In genomic region chrX:153723110-153723916, GRCm38 (mm10) we compare ENCODE assay signal across 8 mouse cellular contexts. TPM values are rescaled to one million over a fixed set of nuclear protein-coding genes. Genes with fewer than 3 reads are reported as not detected.
DNase-seq lines count a peak whose midpoint lies in the region; ATAC-seq and TF ChIP-seq lines count a peak whose summit lies in the region.

Gene Nbdy, plus strand, starts transcription at chrX:153723590.

- H3K4me1 ChIP-seq in forebrain, embryonic 11.5 days (replicated peaks; ENCODE audit: control insufficient read depth, insufficient read depth, low read length) = no peaks in the 10 kb centered on the region
- no peaks in the 10 kb centered on the region for H3K4me1 ChIP-seq in heart, embryonic 14.5 days (ENCODE audit: control insufficient read depth in 2 of 2, insufficient read depth in 2 of 2, low read length in 2 of 2)
- no peaks in the 10 kb centered on the region for H3K4me1 ChIP-seq in liver, adult 2 months (ENCODE audit: control insufficient read depth, insufficient read depth, low read length)

- no peak for TF ChIP-seq POLR2A in liver, adult 2 months (IDR thresholded peaks at IDR 0.05; ENCODE audit: extremely low read depth, insufficient read depth, low read length)

- H3K27ac ChIP-seq in forebrain, embryonic 11.5 days (ENCODE audit: low read depth, low read length) = peak within 1 kb of the TSS; percentile 62; the same call in 1 of the 2 replicates
- peak within 1 kb of the TSS; percentile 71 to 87 for H3K27ac ChIP-seq in heart, embryonic 14.5 days (replicated peaks in 1 of 2; ENCODE audit: control insufficient read depth in 1 of 2, insufficient read depth in 1 of 2, low read depth in 2 of 2, low read length in 2 of 2)
- no peak within 1 kb of the TSS for H3K27ac ChIP-seq in liver, adult 2 months (replicated peaks; ENCODE audit: insufficient read depth, low read depth, low read length)

- ATAC-seq in forebrain, embryonic 11.5 days (replicated peaks; ENCODE audit: low FRiP score) = peak; percentile 88
- ATAC-seq in heart, embryonic 14.5 days (ENCODE audit: insufficient number of reproducible peaks, insufficient read depth, low FRiP score, low read depth) = peak; percentile 71; the same call in 1 of the 2 replicates

- H3K36me3 ChIP-seq in forebrain, embryonic 11.5 days (ENCODE audit: control insufficient read depth, insufficient read depth, low read length) = no peaks in the 10 kb centered on the region
- H3K36me3 ChIP-seq in heart, embryonic 14.5 days (ENCODE audit: control insufficient read depth, insufficient read depth, low read length) = no peaks in the 10 kb centered on the region
- no peaks in the 10 kb centered on the region for H3K36me3 ChIP-seq in liver, adult 2 months (ENCODE audit: control insufficient read depth, insufficient read depth, low read length)

- peak within 1 kb of the TSS; percentile 76 for H3K9ac ChIP-seq in forebrain, embryonic 11.5 days (ENCODE audit: low read length)
- peak within 1 kb of the TSS; percentile 79 for H3K9ac ChIP-seq in heart, embryonic 14.5 days (ENCODE audit: low read length)
- peak within 1 kb of the TSS; percentile 44 for H3K9ac ChIP-seq in liver, adult 2 months (ENCODE audit: low read depth, low read length)

- H3K27me3 ChIP-seq in forebrain, embryonic 11.5 days (ENCODE audit: control insufficient read depth, insufficient read depth, low read length) = no peaks in the 10 kb centered on the region
- no peaks in the 10 kb centered on the region for H3K27me3 ChIP-seq in heart, embryonic 14.5 days (ENCODE audit: control insufficient read depth, insufficient read depth, low read length)
- H3K27me3 ChIP-seq in liver, adult 2 months (ENCODE audit: control insufficient read depth, insufficient read depth, low read length) = no peaks in the 10 kb centered on the region

- no peak for TF ChIP-seq CTCF in liver, adult 2 months (IDR thresholded peaks at IDR 0.05; ENCODE audit: low read depth, low read length)

- peak; percentile 17 to 35 for DNase-seq in CD8-positive naive resting alpha-beta T cell, adult 2 months (ENCODE audit: low read depth in 2 of 2, low spot score in 2 of 2)
- peak; percentile 22 for DNase-seq in c-Kit-positive CD71-negative TER-119-negative erythroid progenitor cells, embryonic 14.5 days (ENCODE audit: low read depth)
- DNase-seq in forebrain, embryonic 11.5 days (ENCODE audit: low spot score) = peak; percentile 81
- peak; percentile 74 for DNase-seq in kidney, postnatal 10 days
- DNase-seq in liver, adult 2 months (ENCODE audit: extremely low read depth, low read depth, low spot score) = peak; percentile 0
- DNase-seq in monocyte, adult 2 months (ENCODE audit: low read depth in 1 of 2, low spot score in 2 of 2) = peak; percentile 3 to 35
- peak; percentile 1 to 3 for DNase-seq in spleen, postnatal 36 days (ENCODE audit: low spot score in 2 of 2)

- peak within 1 kb of the TSS; percentile 47 for H3K4me2 ChIP-seq in forebrain, embryonic 11.5 days (ENCODE audit: low read depth, low read length, severe bottlenecking)
- H3K4me2 ChIP-seq in heart, embryonic 14.5 days (ENCODE audit: low read length) = peak within 1 kb of the TSS; percentile 68

- no peaks in the 10 kb centered on the region; the same call in 1 of the 2 replicates for H3K79me2 ChIP-seq in liver, adult 2 months (ENCODE audit: control insufficient read depth, insufficient read depth, low read length)

- peak within 1 kb of the TSS; percentile 49 for H3K4me3 ChIP-seq in forebrain, embryonic 11.5 days (ENCODE audit: low read depth, low read length)
- peak within 1 kb of the TSS; percentile 59 to 94 for H3K4me3 ChIP-seq in heart, embryonic 14.5 days (ENCODE audit: control insufficient read depth in 1 of 2, insufficient read depth in 1 of 2, low read depth in 1 of 2, low read length in 2 of 2)
- peak within 1 kb of the TSS; percentile 74 for H3K4me3 ChIP-seq in liver, adult 2 months (ENCODE audit: insufficient read depth, low read depth, low read length)

- WGBS in forebrain, embryonic 11.5 days = 21% methylated on average over 32 of the region's 32 CpGs
- WGBS in heart, embryonic 14.5 days = 12% methylated on average over 32 of the region's 32 CpGs
- WGBS in liver, adult 2 months = under 1% methylated on average over 32 of the region's 32 CpGs

- H3K9me3 ChIP-seq in forebrain, embryonic 11.5 days (ENCODE audit: control insufficient read depth, low read length) = no peaks in the 10 kb centered on the region
- no peaks in the 10 kb centered on the region for H3K9me3 ChIP-seq in heart, embryonic 14.5 days (ENCODE audit: control insufficient read depth, low read length)

RNA-seq across cellular contexts. Expression of gene Nbdy, which starts in this region (rescaled TPM):
- 69.7 and 79.3 TPM in 2 replicates for polyA plus RNA-seq in forebrain, embryonic 11.5 days (2014; fragmentation: Nextera tagmentation; extraction: Ambion mirVana)
- 88.5 and 99.3 TPM in 2 replicates for polyA plus RNA-seq in heart, embryonic 14.5 days (2014; fragmentation: Nextera tagmentation; extraction: Ambion mirVana)
- total RNA-seq in liver, adult 2 months (2014; rRNA removed) = 5.1 and 6.2 TPM in 2 replicates
- 3.6 and 4.4 TPM in 2 replicates for polyA plus RNA-seq in liver, adult 2 months (2012; rRNA removed)

Comparison
In these comparisons a context has a peak if more than half of its experiments do, and no peak if none do; other contexts are left out.
1. RNA of gene Nbdy (polyA plus RNA-seq): 88.5 to 99.3 TPM in heart, embryonic 14.5 days and 69.7 to 79.3 TPM in forebrain, embryonic 11.5 days; 3.6 to 4.4 TPM in liver, adult 2 months; every median in the first group is over 10 times any median in the second.
2. DNase-seq: peak in every context shown above with its lines; median percentile 81 in forebrain, embryonic 11.5 days; 74 in kidney, postnatal 10 days; 26 in CD8-positive naive resting alpha-beta T cell, adult 2 months; 22 in c-Kit-positive CD71-negative TER-119-negative erythroid progenitor cells, embryonic 14.5 days; 19 in monocyte, adult 2 months; 2 in spleen, postnatal 36 days; 0 in liver, adult 2 months.
3. Peak in every context shown above with its lines, with median percentiles within 50 percentile points of each other: H3K4me3 ChIP-seq and H3K9ac ChIP-seq.